Mouse (Mus musculus): Measurements from ENCODE around the gene Usp15. TPM values are rescaled to one million over a fixed set of nuclear protein-coding genes. Genes with fewer than 3 reads are reported as not detected.

The Usp15 gene
- polyA plus RNA-seq, 1 experiment, result 11.4 TPM

DNA sequence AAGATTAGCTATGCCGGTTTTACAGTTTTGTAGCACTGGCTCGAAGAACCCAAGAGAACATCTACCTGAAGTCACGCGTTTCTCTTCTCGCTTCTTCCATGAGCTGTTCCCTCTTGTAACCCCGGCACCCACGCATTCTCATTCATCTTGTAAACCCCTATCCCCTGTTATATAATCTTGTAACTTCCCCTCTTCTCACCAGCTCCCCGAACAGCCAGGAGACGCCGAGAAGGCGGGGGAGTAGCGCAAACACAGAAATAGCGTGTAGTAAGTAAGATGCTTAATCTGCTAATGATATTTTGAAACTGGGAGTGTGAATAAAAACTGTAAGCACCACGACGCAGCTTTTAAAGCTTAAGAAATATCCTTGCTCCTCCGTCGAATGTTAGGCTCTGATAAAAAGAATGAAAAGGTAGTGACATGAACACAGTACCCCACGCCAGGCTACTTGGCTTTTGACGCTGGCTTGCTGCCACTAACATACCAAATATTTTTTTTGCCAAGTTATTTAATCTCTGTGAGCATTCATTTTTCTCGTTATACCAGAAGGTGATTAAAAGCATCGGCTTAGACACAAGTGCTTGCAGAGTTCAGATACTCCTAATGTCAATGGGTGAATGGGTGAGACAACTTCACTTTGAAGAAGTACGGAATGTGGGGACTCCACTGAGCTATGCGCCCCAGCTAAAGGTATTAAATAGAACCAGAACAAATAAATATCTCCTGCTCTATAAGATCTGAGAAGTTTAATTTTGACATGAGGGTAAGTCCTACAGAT, 5.4 kb upstream of the Usp15 start:
- TF ChIP-seq CTCF (conservative IDR thresholded peaks at IDR 0.05; ENCODE audit: insufficient read depth, insufficient read length, low read depth, low read length) (no peak), POLR2A (IDR thresholded peaks at IDR 0.05; ENCODE audit: low read depth, low read length) (no peak)
- 54% methylated on average over 23 of the region's 23 CpGs for WGBS
- no peaks in the 10 kb centered on the region for H3K36me3 ChIP-seq (ENCODE audit: control insufficient read depth, insufficient read depth, low read length)
- H3K4me1 ChIP-seq (ENCODE audit: control insufficient read depth, insufficient read depth, low read length), result no peaks in the 10 kb centered on the region
- H3K27me3 ChIP-seq (replicated peaks; ENCODE audit: control insufficient read depth, insufficient read depth, low read length), result no peaks in the 10 kb centered on the region
- no peak overlapping the region for H3K4me3 ChIP-seq (ENCODE audit: insufficient read depth, low read depth, low read length)
- DNase-seq, result no peak
- no peak overlapping the region for H3K27ac ChIP-seq (ENCODE audit: insufficient read depth, low read depth, low read length)

DNA sequence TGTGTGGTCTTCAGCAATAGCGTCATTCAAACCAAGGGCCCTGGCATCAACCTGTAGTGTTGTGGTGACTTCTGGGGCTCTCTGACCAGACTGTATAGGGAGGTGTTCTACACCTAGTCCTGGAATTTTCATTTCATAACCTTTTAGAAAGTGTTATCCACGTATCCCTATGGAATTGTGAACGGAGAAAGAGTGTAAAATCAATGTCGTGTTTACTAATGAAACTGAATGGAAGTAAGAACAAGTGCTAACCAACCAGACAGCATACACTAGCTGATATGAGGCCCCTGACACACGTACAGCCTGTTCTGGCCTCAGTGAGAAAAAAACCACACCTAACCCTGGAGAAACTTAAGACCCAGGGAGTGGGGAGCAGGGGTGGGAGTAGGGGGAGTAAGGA, 4.6 kb upstream of the Usp15 start:
- Histone ChIP-seq H3K27me3 (replicated peaks; ENCODE audit: control insufficient read depth, insufficient read depth, low read length) (no peaks in the 10 kb centered on the region), H3K36me3 (ENCODE audit: control insufficient read depth, insufficient read depth, low read length) (no peaks in the 10 kb centered on the region), H3K4me1 (ENCODE audit: control insufficient read depth, insufficient read depth, low read length) (no peaks in the 10 kb centered on the region), H3K27ac (ENCODE audit: insufficient read depth, low read depth, low read length) (no peak overlapping the region), H3K4me3 (ENCODE audit: insufficient read depth, low read depth, low read length) (no peak overlapping the region)
- TF ChIP-seq POLR2A (IDR thresholded peaks at IDR 0.05; ENCODE audit: low read depth, low read length) (no peak), CTCF (conservative IDR thresholded peaks at IDR 0.05; ENCODE audit: insufficient read depth, insufficient read length, low read depth, low read length) (no peak)
- DNase-seq, result no peak
- WGBS, result 82% methylated on average over 5 of the region's 5 CpGs

DNA sequence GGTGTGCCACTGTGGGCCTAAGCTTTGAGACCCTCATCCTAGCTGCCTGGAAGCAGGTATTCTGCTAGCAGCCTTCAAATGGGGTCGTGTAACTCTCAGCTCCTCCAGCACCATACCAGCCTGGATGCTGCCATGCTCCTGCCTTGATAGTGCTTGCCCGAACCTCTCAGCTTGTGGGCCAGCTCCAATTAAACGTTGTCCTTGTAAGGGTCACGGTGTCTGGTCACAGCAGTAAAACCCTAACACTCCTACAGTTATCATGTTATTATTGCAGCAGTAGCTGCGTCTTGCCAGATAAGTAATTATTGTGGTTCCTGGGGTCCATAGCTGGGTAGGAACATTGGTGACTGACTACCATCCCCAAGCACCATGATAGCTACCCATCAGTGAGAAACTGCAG, 4.2 kb upstream of the Usp15 start:
- Histone ChIP-seq H3K4me3 (ENCODE audit: insufficient read depth, low read depth, low read length) (no peak overlapping the region), H3K27ac (ENCODE audit: insufficient read depth, low read depth, low read length) (no peak overlapping the region), H3K4me1 (ENCODE audit: control insufficient read depth, insufficient read depth, low read length) (no peaks in the 10 kb centered on the region), H3K36me3 (ENCODE audit: control insufficient read depth, insufficient read depth, low read length) (no peaks in the 10 kb centered on the region), H3K27me3 (replicated peaks; ENCODE audit: control insufficient read depth, insufficient read depth, low read length) (no peaks in the 10 kb centered on the region)
- TF ChIP-seq POLR2A (IDR thresholded peaks at IDR 0.05; ENCODE audit: low read depth, low read length) (no peak), CTCF (conservative IDR thresholded peaks at IDR 0.05; ENCODE audit: insufficient read depth, insufficient read length, low read depth, low read length) (no peak)
- DNase-seq, result no peak
- WGBS, result 71% methylated on average over 5 of the region's 5 CpGs

DNA sequence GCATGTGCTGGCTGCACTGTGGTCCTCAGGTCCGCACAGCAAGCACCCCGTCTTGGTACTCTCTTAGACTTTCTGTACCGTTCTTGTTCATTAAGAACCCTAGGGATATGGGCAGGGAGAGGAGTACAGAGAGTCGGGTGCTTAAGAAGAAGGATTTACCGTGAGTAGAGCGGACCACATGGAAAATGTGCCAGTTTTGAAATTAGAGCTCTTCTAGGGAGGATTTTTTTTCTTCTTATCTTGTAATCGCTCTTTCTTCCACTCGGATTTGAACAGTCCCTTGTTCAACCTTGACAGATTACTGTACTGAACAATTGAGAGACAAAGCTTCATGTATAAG, 3.5 kb upstream of the Usp15 start:
- TF ChIP-seq POLR2A (IDR thresholded peaks at IDR 0.05; ENCODE audit: low read depth, low read length) (no peak), CTCF (conservative IDR thresholded peaks at IDR 0.05; ENCODE audit: insufficient read depth, insufficient read length, low read depth, low read length) (no peak)
- H3K27me3 ChIP-seq (replicated peaks; ENCODE audit: control insufficient read depth, insufficient read depth, low read length), result no peaks in the 10 kb centered on the region
- H3K36me3 ChIP-seq (ENCODE audit: control insufficient read depth, insufficient read depth, low read length), result no peaks in the 10 kb centered on the region
- no peaks in the 10 kb centered on the region for H3K4me1 ChIP-seq (ENCODE audit: control insufficient read depth, insufficient read depth, low read length)
- no peak for DNase-seq
- H3K27ac ChIP-seq (ENCODE audit: insufficient read depth, low read depth, low read length), result no peak overlapping the region
- H3K4me3 ChIP-seq (ENCODE audit: insufficient read depth, low read depth, low read length), result no peak overlapping the region
- WGBS, result 91% methylated on average over 8 of the region's 8 CpGs

DNA sequence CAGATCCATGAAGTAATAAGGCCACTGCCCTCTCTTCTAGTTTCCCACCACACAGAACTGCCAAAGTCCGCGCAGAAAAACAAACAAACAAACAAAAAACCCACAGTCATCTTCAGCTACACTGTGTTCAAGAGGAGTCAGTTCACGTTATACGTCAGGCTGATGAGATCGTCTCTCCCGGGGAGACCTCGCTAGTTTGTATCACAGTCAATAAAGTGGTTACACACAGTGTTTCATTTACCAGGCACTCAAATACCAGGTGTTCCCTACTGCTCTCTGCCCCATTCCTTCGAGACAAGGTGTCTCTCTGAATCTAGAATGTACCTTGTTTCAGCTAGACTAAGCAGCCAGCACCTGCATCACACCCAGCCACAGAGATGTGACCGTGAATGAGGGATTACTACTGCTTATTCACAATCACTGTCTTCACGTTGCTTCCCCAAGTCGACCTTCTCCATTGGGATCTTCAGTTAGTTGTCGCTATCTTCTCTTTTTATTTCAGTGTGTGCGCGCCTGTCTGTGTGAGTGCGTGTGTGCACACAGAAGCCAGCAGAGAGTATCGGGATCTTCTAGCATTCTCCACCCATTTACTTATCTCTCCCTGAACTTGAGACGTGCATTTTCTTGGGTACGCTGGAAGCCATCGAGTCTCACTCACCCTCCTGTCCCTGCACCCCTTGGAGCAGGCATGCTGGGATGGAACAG, 3.0 kb upstream of the Usp15 start:
- 90% methylated on average over 19 of the region's 19 CpGs for WGBS
- no peak overlapping the region for H3K4me3 ChIP-seq (ENCODE audit: insufficient read depth, low read depth, low read length)
- TF ChIP-seq POLR2A (IDR thresholded peaks at IDR 0.05; ENCODE audit: low read depth, low read length), result no peak
- TF ChIP-seq CTCF (conservative IDR thresholded peaks at IDR 0.05; ENCODE audit: insufficient read depth, insufficient read length, low read depth, low read length), result no peak
- no peaks in the 10 kb centered on the region for H3K36me3 ChIP-seq (ENCODE audit: control insufficient read depth, insufficient read depth, low read length)
- no peak overlapping the region for H3K27ac ChIP-seq (ENCODE audit: insufficient read depth, low read depth, low read length)
- H3K4me1 ChIP-seq (ENCODE audit: control insufficient read depth, insufficient read depth, low read length), result no peaks in the 10 kb centered on the region
- DNase-seq, result no peak
- no peaks in the 10 kb centered on the region for H3K27me3 ChIP-seq (replicated peaks; ENCODE audit: control insufficient read depth, insufficient read depth, low read length)

DNA sequence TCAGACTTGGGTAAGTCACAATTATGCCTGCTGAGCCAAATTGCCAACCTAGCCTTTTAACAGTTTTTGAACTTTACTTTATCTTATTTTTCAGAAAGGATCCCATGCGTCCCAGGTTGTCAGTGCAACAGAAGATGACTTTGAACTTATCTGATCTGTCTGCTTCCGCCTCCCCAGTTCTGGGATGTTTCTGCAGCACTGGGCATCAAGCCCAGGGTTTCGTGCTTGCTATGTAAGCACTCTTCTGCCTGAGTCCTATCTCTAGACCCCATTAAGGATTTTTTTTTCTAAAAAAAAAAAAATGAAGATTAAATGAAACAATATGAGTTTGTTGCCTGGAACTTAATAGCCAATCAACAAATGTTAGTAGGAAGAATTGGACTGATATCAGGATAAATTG, 2.3 kb upstream of the Usp15 start:
- WGBS, result 83% methylated on average over 3 of the region's 3 CpGs
- no peak overlapping the region for H3K27ac ChIP-seq (ENCODE audit: insufficient read depth, low read depth, low read length)
- DNase-seq, result no peak

DNA sequence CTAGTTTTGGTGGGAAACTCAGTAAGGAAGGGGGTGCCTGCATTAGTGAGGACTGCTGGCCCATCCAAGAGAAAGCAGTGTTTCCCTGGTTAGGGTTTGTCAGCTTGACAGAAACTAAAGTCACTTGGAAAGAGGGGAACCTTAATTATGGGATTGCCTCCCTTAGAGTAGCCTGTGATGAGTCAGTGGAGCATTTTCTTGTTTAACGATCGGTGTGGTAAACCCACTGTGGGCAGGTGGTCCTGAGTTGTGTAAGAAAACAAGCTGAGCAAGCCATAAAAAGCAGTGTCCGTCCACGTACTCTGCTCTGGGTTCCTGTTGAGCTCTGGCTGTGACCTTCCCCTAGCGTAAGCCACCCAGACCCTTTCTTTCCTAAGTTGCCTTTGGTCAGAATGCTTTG, 1.4 kb upstream of the Usp15 start:
- WGBS, result 79% methylated on average over 5 of the region's 5 CpGs
- Histone ChIP-seq H3K4me3 (ENCODE audit: insufficient read depth, low read depth, low read length) (no peak overlapping the region), H3K4me1 (ENCODE audit: control insufficient read depth, insufficient read depth, low read length) (no peaks in the 10 kb centered on the region), H3K36me3 (ENCODE audit: control insufficient read depth, insufficient read depth, low read length) (no peaks in the 10 kb centered on the region), H3K27me3 (replicated peaks; ENCODE audit: control insufficient read depth, insufficient read depth, low read length) (no peaks in the 10 kb centered on the region), H3K27ac (ENCODE audit: insufficient read depth, low read depth, low read length) (no peak overlapping the region)
- no peak for TF ChIP-seq POLR2A (IDR thresholded peaks at IDR 0.05; ENCODE audit: low read depth, low read length)
- no peak for TF ChIP-seq CTCF (conservative IDR thresholded peaks at IDR 0.05; ENCODE audit: insufficient read depth, insufficient read length, low read depth, low read length)
- no peak for DNase-seq

More for the DNA sequence above, 2.3 kb upstream of the Usp15 start:
- TF ChIP-seq POLR2A (IDR thresholded peaks at IDR 0.05; ENCODE audit: low read depth, low read length) (no peak), CTCF (conservative IDR thresholded peaks at IDR 0.05; ENCODE audit: insufficient read depth, insufficient read length, low read depth, low read length) (no peak)
- H3K36me3 ChIP-seq (ENCODE audit: control insufficient read depth, insufficient read depth, low read length), result no peaks in the 10 kb centered on the region
- H3K4me1 ChIP-seq (ENCODE audit: control insufficient read depth, insufficient read depth, low read length), result no peaks in the 10 kb centered on the region
- H3K27me3 ChIP-seq (replicated peaks; ENCODE audit: control insufficient read depth, insufficient read depth, low read length), result no peaks in the 10 kb centered on the region
- no peak overlapping the region for H3K4me3 ChIP-seq (ENCODE audit: insufficient read depth, low read depth, low read length)

Data from kidney, adult 2 months (tissue).